Mouse (Mus musculus) lung, postnatal 4 days (tissue): ENCODE results near the gene Serinc3.

Experiments used
- DNase-seq, 2 experiments: peaks; one replicate each; pipeline ENCODE4 v3.0.0; 2021

Gene Serinc3

DNA sequence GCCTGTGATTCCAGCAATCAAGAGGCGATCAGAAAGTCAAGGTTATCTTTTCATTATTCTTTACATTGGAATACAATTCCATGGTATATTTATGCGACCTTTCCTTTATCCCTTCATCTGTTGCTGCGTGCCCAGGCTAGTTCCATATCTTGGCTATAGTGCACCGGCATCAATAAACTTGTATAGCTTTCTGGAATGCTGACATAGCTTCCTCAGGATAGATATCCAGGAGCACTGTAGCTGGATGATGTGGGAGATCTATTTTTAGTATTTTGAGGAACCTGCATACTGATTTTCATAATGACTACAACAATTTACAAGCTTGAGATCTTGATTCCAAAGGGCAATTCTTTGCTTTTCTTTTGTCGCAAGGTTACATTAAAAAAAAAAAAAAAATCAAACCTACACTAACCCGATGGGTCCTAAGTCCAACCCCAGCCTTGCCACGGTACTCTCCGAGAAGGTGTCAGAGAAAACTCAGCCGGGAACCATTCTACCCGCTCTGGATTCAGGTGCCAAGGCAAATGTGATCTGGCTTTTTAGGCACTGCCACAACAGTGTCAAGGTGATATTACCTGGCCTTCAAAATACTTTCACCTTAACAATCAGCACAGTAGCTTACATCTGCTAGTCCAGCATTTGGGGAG lies 51.2 kb downstream of the Serinc3 start:
- DNase-seq, result no peak

- DNase-seq, result peak in 1 of 2 experiments; percentile 42
These were observed 52.8 kb downstream of the Serinc3 start for GRCm38 (mm10) chr2:163592084-163592483.

DNA sequence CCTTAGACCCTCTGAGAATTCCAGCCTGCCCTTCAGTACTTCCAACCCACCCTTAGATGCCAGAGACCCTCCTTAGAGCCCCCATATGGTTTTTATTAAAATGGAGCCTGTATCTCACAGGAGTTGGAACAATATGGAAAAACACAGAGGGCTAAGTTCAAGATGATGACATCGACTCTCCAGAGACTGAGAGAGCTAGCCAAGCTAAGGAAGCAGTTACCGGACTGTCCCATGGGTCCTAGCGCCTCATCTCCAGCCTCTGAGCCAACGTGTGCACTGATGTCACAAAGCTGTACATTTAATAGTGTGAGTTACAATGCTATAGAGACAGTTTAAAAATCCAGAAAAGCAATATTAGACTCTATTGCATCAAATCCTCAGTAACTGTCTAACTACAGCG lies 53.9 kb downstream of the Serinc3 start:
- no peak for DNase-seq

DNA sequence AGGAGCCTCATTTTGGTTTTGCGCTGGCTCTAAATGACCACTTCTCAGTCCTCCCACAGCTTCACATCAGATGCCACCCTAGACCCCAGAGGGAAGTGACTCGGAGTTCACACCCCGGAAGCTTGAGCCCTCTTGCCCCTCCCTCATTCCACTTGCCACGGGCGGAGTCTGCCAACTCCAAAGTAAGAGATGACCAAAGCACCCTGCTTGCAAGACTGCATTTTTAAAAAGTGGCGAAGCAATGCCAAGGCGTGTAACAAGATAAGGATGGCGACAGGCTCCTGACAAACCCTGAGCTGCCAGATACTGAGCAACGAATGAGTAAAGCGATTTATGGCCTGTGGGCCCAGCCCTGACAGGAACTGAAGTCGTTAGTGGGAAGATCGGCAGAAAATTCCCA lies 54.7 kb downstream of the Serinc3 start:
- no peak for DNase-seq

DNA sequence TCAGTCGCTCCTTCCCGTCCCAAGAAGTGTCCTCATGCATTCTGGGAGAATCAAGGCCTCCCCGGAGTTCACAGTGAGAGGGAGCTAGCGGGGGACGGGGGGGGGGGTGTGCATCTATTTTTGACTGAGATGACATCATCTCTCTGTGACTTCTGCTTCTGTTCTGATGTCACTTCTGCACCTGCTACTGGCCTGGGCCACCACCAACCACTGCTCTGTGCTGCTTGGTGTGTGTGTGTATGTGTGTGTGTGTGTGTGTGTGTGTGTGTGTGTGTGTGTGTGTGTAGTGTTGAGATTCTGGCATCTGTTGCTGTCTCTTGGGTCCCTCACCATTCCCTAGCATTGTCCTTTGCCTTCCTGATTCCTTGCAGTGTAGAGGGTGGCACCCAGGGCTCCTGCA lies 57.4 kb downstream of the Serinc3 start:
- no peak for DNase-seq

- peak; percentile 45 to 63 for DNase-seq
These were observed 58.3 kb downstream of the Serinc3 start for GRCm38 (mm10) chr2:163586384-163587261.

DNA sequence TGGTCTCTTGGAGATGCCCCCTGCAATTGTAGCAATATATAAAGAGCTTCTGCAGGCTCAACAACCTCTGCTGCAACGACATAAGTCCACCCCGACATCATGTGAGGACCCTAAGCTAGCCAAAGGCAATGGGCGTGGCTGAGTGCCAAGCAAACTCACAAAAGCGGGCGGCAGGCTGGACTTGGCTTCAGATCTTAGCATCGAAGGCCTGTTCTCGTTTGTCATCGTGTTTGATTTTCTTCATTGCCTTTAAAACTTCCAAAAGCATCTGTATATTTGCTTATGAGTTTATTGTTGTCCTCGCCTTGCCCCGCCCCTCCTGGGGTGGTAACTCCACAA lies 60.9 kb downstream of the Serinc3 start:
- no peak for DNase-seq

DNA sequence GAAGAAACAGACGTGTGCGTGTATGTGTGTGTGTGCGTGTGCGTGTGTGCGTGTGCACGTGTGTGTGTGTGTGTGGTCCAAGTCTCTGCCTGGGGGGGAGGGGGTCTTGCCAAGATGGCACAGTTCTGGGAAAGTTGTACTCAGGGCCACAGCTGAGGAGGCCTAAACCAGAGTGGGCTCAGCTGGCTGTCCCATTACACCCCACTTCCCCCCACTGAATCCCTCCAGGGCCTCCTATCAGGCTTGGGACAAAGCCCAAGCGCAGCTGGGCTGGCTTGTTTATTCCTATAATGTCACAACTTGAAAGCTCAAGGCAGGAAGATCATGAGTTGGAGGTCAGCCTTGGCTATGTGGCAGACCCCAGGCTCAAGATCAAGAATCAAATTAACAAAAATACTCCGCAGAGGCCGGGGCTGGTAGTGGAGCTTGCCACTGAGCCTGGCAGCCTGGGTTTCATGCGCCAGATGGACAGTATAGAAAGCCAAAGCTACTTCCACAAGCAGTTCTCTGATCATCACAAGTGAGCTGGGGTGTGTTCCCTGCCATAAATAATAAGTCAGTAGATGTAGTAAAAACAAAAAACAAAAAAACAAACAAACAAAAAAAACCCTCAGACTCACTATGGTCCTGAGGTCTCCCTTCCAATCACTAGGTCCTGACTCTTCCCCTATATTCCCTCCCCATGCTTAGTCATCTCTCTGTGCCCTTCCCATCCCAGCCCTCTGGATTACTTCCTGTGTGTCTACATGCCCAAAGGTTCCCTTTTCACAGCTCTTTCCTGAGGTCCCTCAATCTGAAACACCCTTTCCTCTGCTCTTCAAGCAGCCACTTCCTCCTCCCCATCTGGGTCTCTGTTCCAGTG lies 61.5 kb downstream of the Serinc3 start:
- peak in 1 of 2 experiments; percentile 53 for DNase-seq

DNA sequence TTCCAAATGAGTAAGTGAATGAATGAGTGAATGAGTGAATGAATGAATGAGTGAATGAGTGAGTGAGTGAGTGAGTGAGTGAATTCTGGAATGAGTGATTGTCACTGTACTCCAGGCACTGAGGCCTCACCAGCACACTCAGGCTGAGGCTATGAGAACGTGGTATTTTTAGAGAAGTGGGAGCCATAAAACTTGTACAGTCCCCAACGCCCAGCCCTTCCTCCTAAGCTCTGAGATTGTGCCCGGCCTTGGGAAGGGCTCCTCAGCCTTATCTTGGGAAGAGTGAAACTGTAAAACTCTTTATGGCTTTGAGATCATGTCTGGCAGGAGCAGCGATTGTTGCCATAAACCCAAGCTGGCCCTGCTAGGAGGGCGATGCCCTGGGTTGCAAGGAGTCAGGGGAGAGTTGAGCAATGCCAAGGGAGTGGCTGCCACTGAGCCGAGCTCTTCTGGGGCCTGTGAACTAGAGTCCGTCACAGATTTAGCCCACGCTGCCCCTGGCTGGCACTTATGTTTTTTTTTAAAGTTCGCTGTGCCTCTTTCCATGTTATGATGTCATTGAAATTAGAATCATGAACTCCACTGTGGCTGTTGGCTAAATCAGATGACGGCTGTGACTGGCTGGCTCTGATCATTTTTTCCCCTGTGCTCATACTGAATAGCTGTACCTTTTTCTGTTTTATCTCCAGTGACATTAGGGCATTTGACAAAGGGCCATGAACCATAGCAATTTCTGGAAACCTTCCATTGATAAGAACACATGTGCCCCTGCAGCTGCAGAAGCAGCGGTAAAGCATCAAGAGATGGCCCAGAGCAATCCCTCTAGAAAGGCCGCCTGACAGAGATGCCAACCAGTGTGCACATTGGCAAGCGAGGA lies 64.6 kb downstream of the Serinc3 start:
- peak; percentile 37 to 47 for DNase-seq

- no peak for DNase-seq
These were observed 66.9 kb downstream of the Serinc3 start for GRCm38 (mm10) chr2:163577986-163578385.

DNA sequence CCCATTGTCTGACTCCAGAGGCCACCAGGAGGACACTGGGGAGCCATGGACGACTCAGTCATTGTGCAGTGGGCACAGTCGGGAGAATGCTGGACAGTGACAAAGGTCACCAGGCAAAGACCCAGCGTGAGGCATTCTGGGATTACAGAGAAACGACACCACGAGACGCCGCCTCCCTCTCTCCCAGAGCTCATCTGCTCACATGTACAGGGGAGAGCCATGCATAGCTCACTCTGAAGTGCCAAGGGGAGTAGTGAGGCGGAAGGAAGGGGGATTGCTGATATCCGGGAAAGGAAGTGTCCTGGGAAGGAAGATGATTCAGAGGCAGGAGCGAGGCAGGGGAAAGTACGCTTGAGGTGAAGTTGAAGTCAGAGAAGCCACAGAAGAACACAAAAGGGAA lies 69.7 kb downstream of the Serinc3 start:
- DNase-seq, result peak; percentile 19 to 24

DNA sequence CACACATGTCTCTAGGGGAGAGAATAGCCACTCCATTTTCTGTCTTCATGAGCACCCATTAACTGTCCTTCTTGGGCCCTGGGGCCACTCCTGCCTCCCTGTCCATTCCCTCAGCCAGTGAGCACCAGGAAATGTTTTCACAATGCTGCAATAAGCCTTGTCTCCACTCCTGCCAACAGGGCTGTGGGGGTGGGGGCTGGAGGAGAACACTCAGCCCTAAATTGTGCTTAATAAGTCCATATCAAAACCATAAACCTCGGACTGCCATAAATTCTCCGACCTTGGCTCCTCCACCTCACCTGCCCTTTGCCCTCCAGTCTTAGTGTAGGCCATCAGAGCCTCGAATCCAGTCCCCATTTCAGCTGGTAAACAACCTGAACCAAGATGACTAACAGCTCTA lies 70.6 kb downstream of the Serinc3 start:
- DNase-seq, result no peak
